Mouse (Mus musculus) stomach, adult 2 months (tissue): Measurements from ENCODE around the gene Gm2974. TPM values are rescaled to one million over a fixed set of nuclear protein-coding genes. Genes with fewer than 3 reads are reported as not detected.

Experiments
- polyA plus RNA-seq: library from polyadenylated mRNA; depleted of rRNA; stranded (reverse); fragments of >200 nt; gene quantifications from 2 replicates; pipeline ENCODE4 v1.2.3, GENCODE M21; 2012; rRNA removed

The Gm2974 gene
- not detected in 2 replicates for polyA plus RNA-seq

GRCm38 (mm10) chr14:4182491-4183210 is at the start of gene Gm2974:
Gene Gm2974, plus strand, starts transcription at chr14:4182576.

GRCm38 (mm10) chr14:4164730-4165129 is 17.6 kb upstream of the Gm2974 start, which contains the start of gene Gm3127:
Gene Gm3127, plus strand, starts transcription at chr14:4165030.

GRCm38 (mm10) chr14:4249331-4249730 is 67.0 kb downstream of the Gm2974 start, which contains the start of gene Gm3138:
Gene Gm3138, plus strand, starts transcription at chr14:4249631.

Other genes starting within 250 kb of the Gm2974 start
- gene Gm3095, start 219.0 kb upstream of the Gm2974 start, polyA plus RNA-seq = 0.15 TPM in 1 of 2 replicates, not detected in the other
- gene Gm3099, start 184.2 kb upstream of the Gm2974 start, polyA plus RNA-seq = not detected in 2 replicates
- gene Gm5796, start 158.6 kb upstream of the Gm2974 start, polyA plus RNA-seq = 0.03 TPM in 1 of 2 replicates, not detected in the other
- not detected in 2 replicates for gene Gm3115, start 98.5 kb upstream of the Gm2974 start, polyA plus RNA-seq
- gene Gm8108, start 72.0 kb upstream of the Gm2974 start, polyA plus RNA-seq = not detected in 2 replicates
- gene Gm3127, start 17.5 kb upstream of the Gm2974 start, polyA plus RNA-seq = not detected in 2 replicates
- not detected in 2 replicates for gene Gm3138, start 67.1 kb downstream of the Gm2974 start, polyA plus RNA-seq
- not detected in 2 replicates for gene Gm3149, start 134.7 kb downstream of the Gm2974 start, polyA plus RNA-seq
- gene 2610042L04Rik, start 152.2 kb downstream of the Gm2974 start, polyA plus RNA-seq = not detected in 2 replicates
- not detected in 2 replicates for gene Gm3159, start 214.9 kb downstream of the Gm2974 start, polyA plus RNA-seq
- gene Gm3164, start 232.9 kb downstream of the Gm2974 start, polyA plus RNA-seq = not detected in 2 replicates
- gene Gm3173, start 248.4 kb downstream of the Gm2974 start, polyA plus RNA-seq = not detected in 2 replicates